Mouse (Mus musculus): ENCODE results near the gene Grn. TPM values are rescaled to one million over a fixed set of nuclear protein-coding genes. Genes with fewer than 3 reads are reported as not detected.

Grn gene
- polyA plus RNA-seq, 1 experiment from 2014 or later: 66.2 TPM

- no peak for DNase-seq (ENCODE audit: extremely low spot score, low spot score)
- Histone ChIP-seq H3K9me3 (no peaks in the 10 kb centered on the region), H3K4me3 (no peak overlapping the region), H3K36me3 (replicated peaks) (peaks cover 56% of the 10 kb centered on the region), H3K4me1 (peaks cover 55% of the 10 kb centered on the region), H3K27ac (no peak overlapping the region), H3K27me3 (ENCODE audit: poor library complexity, severe bottlenecking) (peaks cover 50% of the 10 kb centered on the region)
- 87% methylated on average over 7 of the region's 7 CpGs for WGBS
These were observed 3.8 kb downstream of the Grn start for GRCm38 (mm10) chr11:102433866-102434265.

- Histone ChIP-seq H3K27ac (no peak overlapping the region), H3K4me3 (peak overlapping the region; percentile 18; the same call in 1 of the 2 replicates), H3K36me3 (replicated peaks) (peaks cover 62% of the 10 kb centered on the region), H3K4me1 (peaks cover 58% of the 10 kb centered on the region), H3K27me3 (ENCODE audit: poor library complexity, severe bottlenecking) (peaks cover 50% of the 10 kb centered on the region), H3K9me3 (no peaks in the 10 kb centered on the region)
- 7% methylated on average over 7 of the region's 7 CpGs for WGBS
- DNase-seq (ENCODE audit: extremely low spot score, low spot score): peak; percentile 88
These were observed 4.3 kb downstream of the Grn start for GRCm38 (mm10) chr11:102434406-102434805.

GRCm38 (mm10) chr11:102434816-102435705 is 4.9 kb downstream of the Grn start:
- no peak for DNase-seq (ENCODE audit: extremely low spot score, low spot score)
- WGBS: 87% methylated on average over 11 of the region's 11 CpGs
- no peak overlapping the region for H3K27ac ChIP-seq
- H3K36me3 ChIP-seq (replicated peaks): peaks cover 68% of the 10 kb centered on the region
- peaks cover 52% of the 10 kb centered on the region for H3K4me1 ChIP-seq
- H3K9me3 ChIP-seq: no peaks in the 10 kb centered on the region
- H3K4me3 ChIP-seq: no peak overlapping the region; the same call in 1 of the 2 replicates
- H3K27me3 ChIP-seq (ENCODE audit: poor library complexity, severe bottlenecking): peaks cover 56% of the 10 kb centered on the region

- Histone ChIP-seq H3K4me1 (peaks cover 43% of the 10 kb centered on the region), H3K4me3 (no peak overlapping the region; the same call in 1 of the 2 replicates), H3K27me3 (ENCODE audit: poor library complexity, severe bottlenecking) (peaks cover 61% of the 10 kb centered on the region), H3K27ac (no peak overlapping the region), H3K9me3 (no peaks in the 10 kb centered on the region), H3K36me3 (replicated peaks) (peaks cover 77% of the 10 kb centered on the region)
- WGBS: 92% methylated on average over 18 of the region's 18 CpGs
- DNase-seq (ENCODE audit: extremely low spot score, low spot score): no peak
These were observed 5.8 kb downstream of the Grn start for GRCm38 (mm10) chr11:102435754-102436470.

GRCm38 (mm10) chr11:102436471-102436790 is 6.3 kb downstream of the Grn start:
- Histone ChIP-seq H3K27ac (no peak overlapping the region), H3K4me1 (peaks cover 38% of the 10 kb centered on the region), H3K9me3 (no peaks in the 10 kb centered on the region), H3K27me3 (ENCODE audit: poor library complexity, severe bottlenecking) (peaks cover 61% of the 10 kb centered on the region), H3K4me3 (no peak overlapping the region), H3K36me3 (replicated peaks) (peaks cover 82% of the 10 kb centered on the region)
- DNase-seq (ENCODE audit: extremely low spot score, low spot score): no peak
- WGBS: 85% methylated on average over 10 of the region's 10 CpGs

- H3K36me3 ChIP-seq (replicated peaks): peaks cover 91% of the 10 kb centered on the region
- H3K4me1 ChIP-seq: peaks cover 31% of the 10 kb centered on the region
- peak overlapping the region; percentile 52 for H3K4me3 ChIP-seq
- H3K27me3 ChIP-seq (ENCODE audit: poor library complexity, severe bottlenecking): peaks cover 61% of the 10 kb centered on the region
- peak overlapping the region; percentile 72 for H3K27ac ChIP-seq
- DNase-seq (ENCODE audit: extremely low spot score, low spot score): peak; percentile 62
- H3K9me3 ChIP-seq: no peaks in the 10 kb centered on the region
- WGBS: 1% methylated on average over 87 of the region's 87 CpGs
These were observed 7.3 kb downstream of the Grn start for GRCm38 (mm10) chr11:102437120-102438061.

- Histone ChIP-seq H3K4me3 (peak overlapping the region; percentile 52), H3K36me3 (replicated peaks) (peaks cover 97% of the 10 kb centered on the region), H3K4me1 (peaks cover 26% of the 10 kb centered on the region), H3K9me3 (no peaks in the 10 kb centered on the region), H3K27me3 (ENCODE audit: poor library complexity, severe bottlenecking) (peaks cover 61% of the 10 kb centered on the region), H3K27ac (peak overlapping the region; percentile 72)
- 7% methylated on average over 77 of the region's 77 CpGs for WGBS
- peak; percentile 89 for DNase-seq (ENCODE audit: extremely low spot score, low spot score)
These were observed 8.3 kb downstream of the Grn start for GRCm38 (mm10) chr11:102438212-102439092.

- Histone ChIP-seq H3K27me3 (ENCODE audit: poor library complexity, severe bottlenecking) (peaks cover 61% of the 10 kb centered on the region), H3K4me1 (peaks cover 35% of the 10 kb centered on the region), H3K27ac (no peak overlapping the region), H3K4me3 (0 out of 2 replicates have a peak overlapping the region, but pooled peaks have one; percentile 52), H3K36me3 (replicated peaks) (peaks cover 96% of the 10 kb centered on the region), H3K9me3 (no peaks in the 10 kb centered on the region)
- 78% methylated on average over 14 of the region's 14 CpGs for WGBS
- no peak for DNase-seq (ENCODE audit: extremely low spot score, low spot score)
These were observed 9.3 kb downstream of the Grn start for GRCm38 (mm10) chr11:102439093-102440082.

GRCm38 (mm10) chr11:102440255-102440654 is 10.1 kb downstream of the Grn start:
- H3K27me3 ChIP-seq (ENCODE audit: poor library complexity, severe bottlenecking): peaks cover 58% of the 10 kb centered on the region
- 92% methylated on average over 8 of the region's 8 CpGs for WGBS
- H3K4me1 ChIP-seq: peaks cover 44% of the 10 kb centered on the region
- no peaks in the 10 kb centered on the region for H3K9me3 ChIP-seq
- H3K27ac ChIP-seq: no peak overlapping the region
- no peak for DNase-seq (ENCODE audit: extremely low spot score, low spot score)
- H3K4me3 ChIP-seq: no peak overlapping the region
- peaks cover 88% of the 10 kb centered on the region for H3K36me3 ChIP-seq (replicated peaks)

GRCm38 (mm10) chr11:102441434-102441833 is 11.3 kb downstream of the Grn start:
- WGBS: 85% methylated on average over 3 of the region's 3 CpGs
- DNase-seq (ENCODE audit: extremely low spot score, low spot score): no peak
- Histone ChIP-seq H3K36me3 (replicated peaks) (peaks cover 76% of the 10 kb centered on the region), H3K4me1 (peaks cover 56% of the 10 kb centered on the region), H3K27me3 (ENCODE audit: poor library complexity, severe bottlenecking) (peaks cover 56% of the 10 kb centered on the region), H3K27ac (no peak overlapping the region), H3K9me3 (no peaks in the 10 kb centered on the region), H3K4me3 (no peak overlapping the region)

- WGBS: 95% methylated on average over 6 of the region's 6 CpGs
- Histone ChIP-seq H3K27ac (no peak overlapping the region), H3K27me3 (ENCODE audit: poor library complexity, severe bottlenecking) (peaks cover 50% of the 10 kb centered on the region), H3K9me3 (no peaks in the 10 kb centered on the region), H3K4me1 (peaks cover 58% of the 10 kb centered on the region), H3K4me3 (no peak overlapping the region), H3K36me3 (replicated peaks) (peaks cover 70% of the 10 kb centered on the region)
- DNase-seq (ENCODE audit: extremely low spot score, low spot score): no peak
These were observed 12.0 kb downstream of the Grn start for GRCm38 (mm10) chr11:102442089-102442488.
